Mouse (Mus musculus): ENCODE results near the gene Hist4h4. TPM values are rescaled to one million over a fixed set of nuclear protein-coding genes. Genes with fewer than 3 reads are reported as not detected.

The Hist4h4 gene
- total RNA-seq, 2 experiments from 2014 or later: 74.3 to 87.6 TPM

DNA sequence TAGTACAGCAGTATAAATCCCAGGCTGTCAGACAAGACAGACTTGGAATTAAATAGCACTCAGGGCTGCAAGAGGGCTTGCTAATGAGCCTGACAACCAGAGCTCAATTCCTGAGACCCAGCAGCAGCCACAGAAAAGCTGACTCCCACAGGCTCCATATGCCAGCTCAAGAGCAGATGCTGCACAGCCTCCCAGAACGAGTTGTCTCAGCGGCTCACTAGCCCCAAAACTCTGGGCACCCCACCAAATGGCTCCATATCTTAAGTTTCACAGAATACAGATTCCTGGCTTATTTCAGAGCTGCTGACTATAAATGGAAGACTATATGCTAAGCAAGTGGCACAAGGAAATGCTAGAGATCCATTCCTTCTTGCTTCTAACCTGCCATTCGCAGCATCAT is 13.3 kb upstream of the Hist4h4 start:
- no peak for ATAC-seq (replicated peaks; ENCODE audit: low FRiP score, poor library complexity, severe bottlenecking)

- no peak for ATAC-seq (replicated peaks; ENCODE audit: low FRiP score, poor library complexity, severe bottlenecking)
Observed at GRCm38 (mm10) chr6:136816826-136817225, 12.6 kb upstream of the Hist4h4 start.

DNA sequence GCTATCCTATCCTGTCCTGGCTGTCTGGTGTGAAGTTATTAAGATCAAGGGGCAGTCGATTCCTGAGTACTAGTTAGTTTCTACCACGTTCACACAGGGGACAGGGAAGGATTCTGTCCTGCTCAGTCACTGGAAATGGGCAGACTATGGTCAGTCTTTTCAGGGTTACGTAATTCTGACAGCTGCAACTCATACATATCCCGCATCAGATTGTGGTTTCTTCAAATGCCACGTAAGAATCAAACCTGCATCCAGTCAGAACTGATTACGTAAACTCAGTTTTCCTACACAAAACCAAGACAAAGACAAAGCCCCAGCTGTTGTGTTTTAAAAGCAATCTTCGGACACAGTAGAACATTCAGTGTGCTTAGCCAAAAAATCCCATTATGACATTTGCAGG is 11.2 kb upstream of the Hist4h4 start:
- no peak for ATAC-seq (replicated peaks; ENCODE audit: low FRiP score, poor library complexity, severe bottlenecking)

- no peak for ATAC-seq (replicated peaks; ENCODE audit: low FRiP score, poor library complexity, severe bottlenecking)
Observed at GRCm38 (mm10) chr6:136813117-136813516, 8.9 kb upstream of the Hist4h4 start.

GRCm38 (mm10) chr6:136811196-136811595 is 7.0 kb upstream of the Hist4h4 start:
- no peak for ATAC-seq (replicated peaks; ENCODE audit: low FRiP score, poor library complexity, severe bottlenecking)

DNA sequence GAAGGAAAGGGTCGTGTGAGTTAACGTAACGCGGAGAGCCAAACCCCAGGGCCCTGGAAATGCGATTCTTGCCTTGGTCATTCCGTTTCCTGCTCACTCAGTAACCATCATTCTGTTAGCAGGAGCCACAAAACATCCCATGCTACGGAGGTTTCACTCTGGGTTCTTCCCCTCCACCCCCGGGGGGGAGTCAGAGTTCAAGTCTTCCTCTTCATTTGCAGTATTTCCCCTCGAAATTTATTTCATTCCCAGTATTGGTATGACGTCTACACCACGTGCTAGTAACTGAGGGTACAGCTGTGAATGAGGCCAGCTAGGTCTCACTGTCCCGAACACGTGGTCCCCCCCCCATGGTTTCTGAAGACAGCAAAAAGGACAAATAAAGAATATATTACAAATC is 5.5 kb upstream of the Hist4h4 start:
- ATAC-seq (replicated peaks; ENCODE audit: low FRiP score, poor library complexity, severe bottlenecking): no peak

- ATAC-seq (replicated peaks; ENCODE audit: low FRiP score, poor library complexity, severe bottlenecking): no peak
Observed at GRCm38 (mm10) chr6:136809077-136809476, 4.9 kb upstream of the Hist4h4 start.

DNA sequence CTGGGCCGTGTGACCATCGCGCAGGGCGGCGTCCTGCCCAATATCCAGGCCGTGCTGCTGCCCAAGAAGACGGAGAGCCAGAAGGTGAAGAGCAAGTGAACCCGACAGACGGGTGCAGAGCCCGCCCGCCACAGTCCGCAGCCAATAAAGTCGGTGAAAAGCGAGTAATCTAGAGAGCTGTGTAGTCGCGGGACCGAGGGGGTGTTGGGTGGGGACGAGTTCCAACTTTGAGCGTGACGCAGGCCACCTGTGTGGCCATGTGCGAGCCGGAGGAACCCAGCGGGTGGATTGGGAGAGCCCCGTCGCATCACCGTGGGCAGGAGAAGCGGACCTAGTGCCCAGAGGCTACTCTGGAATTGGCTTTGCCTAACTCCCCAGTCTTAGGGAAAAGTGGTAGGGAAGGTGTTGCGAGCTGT is 4.4 kb upstream of the Hist4h4 start:
- peak; percentile 30 for ATAC-seq (replicated peaks; ENCODE audit: low FRiP score, poor library complexity, severe bottlenecking)

GRCm38 (mm10) chr6:136808014-136808417 is 3.8 kb upstream of the Hist4h4 start, which contains the start of gene H2afj:
H2afj (plus strand) TSS chr6:136808244.
- peak; percentile 72 for ATAC-seq (replicated peaks; ENCODE audit: low FRiP score, poor library complexity, severe bottlenecking)

DNA sequence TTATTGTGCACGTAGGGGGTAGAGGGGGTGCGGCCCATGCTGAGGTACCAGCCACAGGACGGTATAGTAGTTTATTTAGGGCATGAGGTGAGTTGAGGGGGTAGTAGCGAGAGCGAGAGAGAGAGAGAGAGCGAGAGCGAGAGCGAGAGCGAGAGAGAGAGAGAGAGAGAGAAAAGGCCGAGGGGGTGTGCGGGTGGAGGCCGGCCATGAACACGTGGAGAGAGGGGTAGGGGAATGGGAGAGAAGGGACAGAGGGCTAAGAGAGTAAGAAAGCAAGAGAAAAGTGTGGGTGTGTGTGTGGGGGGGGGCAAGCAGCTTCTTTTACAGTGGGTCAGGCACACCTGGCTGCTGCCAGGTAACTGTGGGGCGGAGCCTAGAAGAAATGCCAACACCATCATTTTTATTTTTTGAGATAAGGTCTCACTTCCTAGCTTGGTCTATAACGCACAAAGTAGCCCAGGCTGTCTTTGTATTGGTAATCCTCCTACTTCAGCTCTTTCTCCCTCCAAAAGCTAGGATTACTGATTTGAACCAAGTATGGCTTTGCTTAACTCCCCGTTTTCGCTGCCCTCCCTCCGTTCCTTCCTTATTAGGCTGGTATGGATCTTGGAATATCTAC is 3.3 kb upstream of the Hist4h4 start:
- ATAC-seq (replicated peaks; ENCODE audit: low FRiP score, poor library complexity, severe bottlenecking): 0 out of 2 replicates have a peak, but pooled peaks have one; percentile 0

DNA sequence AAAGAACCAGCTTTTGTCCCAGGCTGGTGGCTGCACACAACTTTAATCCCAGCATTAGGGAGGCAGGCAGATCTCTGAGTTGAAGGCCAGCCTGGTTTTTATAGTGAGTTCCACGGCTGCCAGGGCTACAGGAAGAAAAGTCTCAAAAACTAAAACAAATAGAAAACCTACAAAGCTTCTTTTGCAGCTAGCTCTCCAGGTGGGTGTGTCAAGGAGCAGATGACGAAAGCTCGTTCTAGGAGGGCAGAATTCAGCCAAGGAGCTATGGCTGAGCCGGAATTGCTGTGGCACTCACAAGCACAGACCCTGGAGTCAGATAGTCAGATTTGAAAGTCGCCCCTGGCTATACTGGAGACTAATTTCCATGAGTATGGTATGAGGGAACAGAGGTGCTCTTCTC is 2.6 kb upstream of the Hist4h4 start:
- ATAC-seq (replicated peaks; ENCODE audit: low FRiP score, poor library complexity, severe bottlenecking): no peak

GRCm38 (mm10) chr6:136805409-136805775 is 1.2 kb upstream of the Hist4h4 start:
- ATAC-seq (replicated peaks; ENCODE audit: low FRiP score, poor library complexity, severe bottlenecking): no peak

DNA sequence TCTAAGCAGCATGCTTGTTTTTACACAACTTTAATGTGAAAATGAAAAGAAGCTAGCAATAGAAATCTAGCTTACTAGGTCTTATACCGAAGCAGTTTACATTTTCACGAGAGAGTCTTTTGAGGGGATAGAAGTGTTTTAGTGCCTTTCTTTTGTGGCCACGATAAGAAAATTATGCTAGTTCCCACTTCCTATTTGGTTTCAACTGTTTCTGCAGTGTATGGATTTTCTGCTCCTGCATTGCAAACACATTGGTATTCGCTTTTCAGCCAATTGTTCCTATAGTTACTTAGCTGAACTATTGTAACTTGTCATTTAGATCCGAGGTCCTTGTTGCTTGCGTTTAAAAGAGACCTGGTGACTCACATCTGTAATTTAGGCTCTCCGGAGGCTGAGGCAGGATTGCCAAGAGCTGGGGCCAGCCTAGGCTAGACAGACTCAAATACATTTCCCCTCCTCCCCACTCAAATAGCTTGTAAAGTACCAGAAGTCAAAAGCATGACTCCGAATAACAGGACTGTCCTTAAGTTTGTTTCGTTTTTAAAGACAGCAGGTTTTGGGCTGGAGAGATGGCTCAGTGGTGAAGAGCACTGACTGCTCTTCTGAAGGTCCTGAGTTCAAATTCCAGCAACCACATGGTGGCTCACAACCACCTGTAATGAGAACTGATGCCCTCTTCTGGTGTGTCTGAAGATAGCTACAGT is 642 bp upstream of the Hist4h4 start:
- no peak for ATAC-seq (replicated peaks; ENCODE audit: low FRiP score, poor library complexity, severe bottlenecking)

DNA sequence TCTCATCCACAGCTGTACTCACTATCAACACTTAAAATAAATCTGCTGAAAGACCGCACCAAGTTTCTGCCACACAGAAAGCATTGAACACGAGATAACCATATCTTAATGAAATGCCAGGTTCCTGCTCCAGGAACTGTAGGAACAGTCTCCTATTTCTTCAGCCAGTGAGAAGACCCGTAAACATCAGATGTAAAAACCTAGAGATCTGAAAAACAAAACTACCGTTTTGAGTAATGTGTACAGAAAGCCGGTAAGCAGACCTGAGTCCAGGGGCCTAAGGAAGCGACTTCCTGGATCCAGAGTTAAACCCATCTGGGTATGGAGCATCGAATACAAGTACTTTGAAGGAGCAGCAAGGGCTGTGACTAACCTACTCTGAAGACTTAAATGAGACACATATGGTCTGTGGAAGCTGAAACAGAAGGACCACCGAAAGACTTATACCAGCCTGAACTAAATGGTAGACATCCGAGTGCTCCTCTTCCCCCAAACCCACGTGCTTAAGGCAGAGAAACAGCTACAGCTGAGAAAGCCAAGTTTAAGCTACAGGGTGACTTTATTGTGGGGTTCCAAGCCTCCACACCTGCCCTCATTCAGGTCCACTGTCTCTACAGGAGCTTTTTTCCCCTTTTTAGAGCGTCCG is 999 bp downstream of the Hist4h4 start:
- peak; percentile 1; the same call in 1 of the 2 replicates for ATAC-seq (replicated peaks; ENCODE audit: low FRiP score, poor library complexity, severe bottlenecking)

DNA sequence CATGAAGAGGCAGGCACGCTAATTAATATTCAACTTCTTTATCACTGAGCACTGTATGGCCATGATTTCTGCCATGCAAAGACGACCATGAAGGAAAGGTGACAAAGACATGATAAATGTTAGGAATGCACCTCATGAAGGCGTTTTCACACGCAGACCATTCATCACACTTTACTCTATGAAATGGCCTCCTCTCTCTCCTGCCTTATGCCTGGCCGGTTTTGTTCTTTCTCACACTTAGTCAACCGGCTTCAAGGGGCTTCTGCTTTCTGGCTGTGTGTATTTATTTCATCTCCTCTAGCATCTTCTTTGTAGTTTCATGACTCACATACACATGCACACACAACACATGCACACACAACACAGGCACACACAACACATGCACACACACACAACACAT is 2.9 kb downstream of the Hist4h4 start:
- no peak for ATAC-seq (replicated peaks; ENCODE audit: low FRiP score, poor library complexity, severe bottlenecking)

- ATAC-seq (replicated peaks; ENCODE audit: low FRiP score, poor library complexity, severe bottlenecking): no peak
Observed at GRCm38 (mm10) chr6:136800710-136801109, 3.5 kb downstream of the Hist4h4 start.

DNA sequence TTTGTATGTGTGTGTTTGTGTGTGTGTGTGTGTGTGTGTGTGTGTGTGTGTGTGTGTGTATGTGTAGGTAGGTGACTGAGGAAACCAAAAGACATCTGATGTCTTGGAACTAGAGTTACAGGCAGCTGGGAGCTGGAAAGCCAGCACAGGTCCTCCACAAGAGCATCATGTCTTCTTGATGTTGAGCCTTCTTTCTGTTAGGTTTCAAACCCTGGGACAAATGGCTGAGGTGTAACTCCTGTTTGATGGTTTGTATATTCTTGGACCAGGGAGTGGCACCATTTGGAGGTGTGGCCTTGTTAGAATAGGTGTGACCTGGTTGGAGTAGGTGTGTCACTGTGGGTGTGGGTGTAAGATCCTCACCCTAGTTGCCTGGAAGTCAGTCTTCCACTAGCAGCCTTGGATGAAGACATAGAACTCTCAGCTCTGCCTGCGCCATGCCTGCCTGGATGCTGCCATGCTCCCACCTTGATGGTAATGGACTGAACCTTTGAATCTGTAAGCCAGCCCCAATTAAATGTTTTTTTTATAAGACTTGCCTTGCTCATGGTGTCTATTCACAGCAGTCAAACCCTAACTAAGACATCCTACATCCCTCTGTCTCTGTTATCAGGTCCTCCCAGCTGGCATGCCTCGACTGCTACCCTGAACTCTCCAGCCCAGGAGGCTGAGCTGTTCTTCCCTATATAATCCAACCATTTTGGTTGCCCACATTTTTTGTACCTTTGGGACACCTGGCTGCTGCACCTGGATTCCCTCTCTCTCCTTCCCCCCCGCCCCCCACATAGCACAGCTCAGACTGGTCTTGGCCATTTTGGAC is 6.1 kb downstream of the Hist4h4 start:
- ATAC-seq (replicated peaks; ENCODE audit: low FRiP score, poor library complexity, severe bottlenecking): peak; percentile 92

DNA sequence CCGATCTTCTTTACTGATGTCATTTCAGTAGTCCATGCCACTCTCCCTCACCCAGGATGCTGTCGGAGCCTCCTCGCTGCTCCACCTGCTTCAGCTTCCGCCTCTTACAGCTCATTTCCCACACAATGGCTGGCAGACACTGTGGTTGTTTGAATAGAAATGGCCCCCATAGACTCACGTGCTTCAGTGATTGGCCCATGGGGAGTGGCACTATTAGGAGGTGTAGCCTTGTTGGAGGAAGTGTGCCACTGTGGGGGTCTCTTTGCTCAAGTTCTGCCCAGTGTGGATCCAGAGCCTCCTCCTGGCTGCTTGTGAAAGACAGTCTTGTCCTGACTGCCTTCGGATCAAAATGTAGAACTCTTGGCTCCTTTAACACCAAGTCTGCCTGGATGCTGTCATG is 8.4 kb downstream of the Hist4h4 start:
- ATAC-seq (replicated peaks; ENCODE audit: low FRiP score, poor library complexity, severe bottlenecking): no peak

DNA sequence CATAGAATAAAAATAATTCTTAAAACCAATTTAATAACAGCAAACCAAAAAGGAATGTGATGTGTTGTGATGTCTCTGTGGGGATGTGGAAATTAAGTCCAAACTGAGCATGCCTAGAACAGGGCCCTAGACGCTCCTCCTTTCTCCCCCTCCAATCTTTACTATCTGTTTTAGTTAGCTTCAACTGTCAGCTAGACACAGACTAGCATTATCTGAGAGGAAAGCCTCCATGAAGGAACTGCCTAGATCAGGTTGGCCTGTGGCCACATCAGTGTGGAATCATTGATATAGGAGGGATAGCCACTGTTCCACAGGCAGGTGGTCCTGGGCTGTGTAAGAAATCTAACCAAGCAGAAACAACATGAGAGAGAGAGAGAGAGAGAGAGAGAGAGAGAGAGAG is 9.1 kb downstream of the Hist4h4 start:
- ATAC-seq (replicated peaks; ENCODE audit: low FRiP score, poor library complexity, severe bottlenecking): no peak

GRCm38 (mm10) chr6:136793831-136794525 is 10.2 kb downstream of the Hist4h4 start:
- no peak for ATAC-seq (replicated peaks; ENCODE audit: low FRiP score, poor library complexity, severe bottlenecking)

Measured in erythroid progenitor cell, adult 5-6 weeks (primary cell).